Comparison of ENCODE assay signal across 1 mouse cellular context in the genomic region with DNA sequence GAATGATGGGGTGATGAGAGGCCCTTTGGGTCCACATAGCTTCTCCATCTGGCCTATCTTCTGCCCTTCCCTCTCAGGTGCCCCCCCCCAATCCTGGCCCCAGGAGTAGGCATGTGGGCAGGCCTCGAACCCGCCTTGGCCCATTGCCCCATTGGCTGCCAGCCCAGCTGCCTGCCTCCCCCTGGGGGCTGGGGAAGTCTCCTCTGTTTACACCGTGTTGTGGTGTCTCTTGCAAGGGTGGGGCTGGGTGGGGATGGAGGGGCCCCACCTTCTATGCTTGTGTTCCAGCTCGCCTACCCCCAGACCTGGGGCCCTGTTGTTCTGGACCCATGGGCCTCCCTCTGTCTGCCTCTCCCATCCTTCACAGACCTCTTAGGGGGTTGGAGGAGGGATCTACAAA.
A peak's percentile ranks its signal among the peaks of the same experiment; 100 is the strongest.
TF ChIP-seq lines count a peak whose summit lies in the region.

No protein-coding gene starts in this region.

TF ChIP-seq in MEL, 35 proteins besides CTCF, POLR2A, EP300 and RAD21:
- no peak for TF ChIP-seq USF1 (IDR thresholded peaks at IDR 0.05; ENCODE audit: low read depth, low read length)
- TF ChIP-seq ETS1 (IDR thresholded peaks at IDR 0.05; ENCODE audit: low read depth, low read length) = peak; percentile 17; the same call in 1 of the 2 replicates
- TF ChIP-seq HCFC1 (IDR thresholded peaks at IDR 0.05; ENCODE audit: low read depth, low read length) = no peak
- TF ChIP-seq ZMIZ1 (IDR thresholded peaks at IDR 0.05; ENCODE audit: low read depth, low read length) = no peak
- TF ChIP-seq MAZ (IDR thresholded peaks at IDR 0.05; ENCODE audit: low read depth, low read length) = peak; percentile 70; the same call in 1 of the 2 replicates
- no peak for TF ChIP-seq SMC3 (IDR thresholded peaks at IDR 0.05; ENCODE audit: low read depth, low read length)
- TF ChIP-seq MEF2A (IDR thresholded peaks at IDR 0.05; ENCODE audit: extremely low read depth, insufficient replicate concordance, low read depth, low read length, poor library complexity, severe bottlenecking) = no peak
- no peak for TF ChIP-seq GABPA (IDR thresholded peaks at IDR 0.05; ENCODE audit: low read depth, low read length)
- TF ChIP-seq RCOR1 (IDR thresholded peaks at IDR 0.05; ENCODE audit: low read depth, low read length) = no peak
- no peak for TF ChIP-seq NELFE (IDR thresholded peaks at IDR 0.05; ENCODE audit: low read depth, low read length)
- TF ChIP-seq TAL1 (IDR thresholded peaks at IDR 0.05; ENCODE audit: low read length) = no peak
- no peak for TF ChIP-seq ZC3H11A (IDR thresholded peaks at IDR 0.05; ENCODE audit: low read depth, low read length)
- no peak for TF ChIP-seq MAFK (IDR thresholded peaks at IDR 0.05; ENCODE audit: borderline replicate concordance, low read depth, low read length)
- TF ChIP-seq ZKSCAN1 (IDR thresholded peaks at IDR 0.05; ENCODE audit: low read depth, low read length) = no peak
- no peak for TF ChIP-seq KAT2A (conservative IDR thresholded peaks at IDR 0.05; ENCODE audit: low read depth, low read length)
- 0 out of 2 replicates have a peak, but pooled peaks have one; percentile 33 for TF ChIP-seq SIN3A (IDR thresholded peaks at IDR 0.05; ENCODE audit: low read length)
- no peak for TF ChIP-seq USF2 (IDR thresholded peaks at IDR 0.05; ENCODE audit: borderline replicate concordance in 1 of 2, insufficient read depth in 1 of 2, low read depth in 1 of 2, low read length in 2 of 2)
- no peak for TF ChIP-seq BHLHE40 (IDR thresholded peaks at IDR 0.05; ENCODE audit: borderline replicate concordance, low read depth, low read length)
